Mouse (Mus musculus) forelimb bud, embryonic 11.5 days (tissue): ENCODE results near the gene Zfp385a.

ENCODE experiments used
- DNase-seq: peaks from one replicate; pipeline ENCODE4 v3.0.0-alpha.2; 2012; ENCODE audit warnings: low read depth, low spot score

The Zfp385a gene

GRCm38 (mm10) chr15:103338829-103339165 lies 1.1 kb downstream of the Zfp385a start:
- no peak for DNase-seq

GRCm38 (mm10) chr15:103336996-103337667 lies 2.8 kb downstream of the Zfp385a start:
- DNase-seq: no peak

- no peak for DNase-seq
Measured at GRCm38 (mm10) chr15:103335488-103336235, 4.2 kb downstream of the Zfp385a start.

GRCm38 (mm10) chr15:103335040-103335439 lies 4.9 kb downstream of the Zfp385a start:
- DNase-seq: no peak

- no peak for DNase-seq
Measured at GRCm38 (mm10) chr15:103334194-103334593, 5.7 kb downstream of the Zfp385a start.

GRCm38 (mm10) chr15:103333738-103334137 lies 6.2 kb downstream of the Zfp385a start:
- DNase-seq: no peak

GRCm38 (mm10) chr15:103333081-103333615 lies 6.7 kb downstream of the Zfp385a start:
- DNase-seq: no peak

- DNase-seq: peak; percentile 84
Measured at GRCm38 (mm10) chr15:103323455-103324247, 16.2 kb downstream of the Zfp385a start.

- DNase-seq: no peak
Measured at GRCm38 (mm10) chr15:103323070-103323454, 16.8 kb downstream of the Zfp385a start.

GRCm38 (mm10) chr15:103322396-103322795 lies 17.5 kb downstream of the Zfp385a start:
- DNase-seq: no peak

- no peak for DNase-seq
Measured at GRCm38 (mm10) chr15:103321076-103321475, 18.8 kb downstream of the Zfp385a start.

GRCm38 (mm10) chr15:103318201-103318816 lies 21.6 kb downstream of the Zfp385a start:
- no peak for DNase-seq

GRCm38 (mm10) chr15:103317731-103318130 lies 22.2 kb downstream of the Zfp385a start:
- DNase-seq: no peak

GRCm38 (mm10) chr15:103317120-103317519 lies 22.8 kb downstream of the Zfp385a start:
- DNase-seq: no peak

- no peak for DNase-seq
Measured at GRCm38 (mm10) chr15:103315979-103316776, 23.7 kb downstream of the Zfp385a start.

- DNase-seq: peak; percentile 86
Measured at GRCm38 (mm10) chr15:103315011-103315502, 24.8 kb downstream of the Zfp385a start.

- no peak for DNase-seq
Measured at GRCm38 (mm10) chr15:103314181-103314580, 25.7 kb downstream of the Zfp385a start.

- peak; percentile 83 for DNase-seq
Measured at GRCm38 (mm10) chr15:103313495-103314095, 26.3 kb downstream of the Zfp385a start.

- no peak for DNase-seq
Measured at GRCm38 (mm10) chr15:103310365-103310910, 29.5 kb downstream of the Zfp385a start, which contains the start of gene Gpr84. Gene Gpr84 (minus strand): TSS chr15:103310612.
